Mouse (Mus musculus) R1 (cell line): ENCODE measurements around the gene Ldhd.

Experiments
- DNase-seq: peaks from one replicate; pipeline ENCODE4 v3.0.0-alpha.2; 2018; ENCODE audit warnings: low read depth, low spot score

Gene Ldhd

DNA sequence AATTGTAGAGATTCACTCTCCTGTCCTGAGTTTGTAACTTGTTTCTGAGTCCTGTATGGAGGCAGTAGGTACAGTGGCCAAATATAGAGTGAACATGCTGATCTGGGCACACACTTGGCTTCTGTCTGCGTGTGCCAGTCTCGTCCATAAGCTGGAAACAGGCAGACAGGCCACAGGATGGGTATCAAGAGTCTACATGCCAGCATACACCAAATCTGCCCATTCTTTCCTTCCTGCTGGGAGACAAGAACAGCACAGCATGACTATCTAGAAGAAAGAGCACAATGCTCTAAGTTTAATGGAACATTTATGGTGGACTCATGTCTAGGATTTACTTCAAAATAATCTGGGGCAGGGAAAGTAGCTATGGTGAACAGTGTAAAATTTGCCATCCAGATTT, 35.2 kb downstream of the Ldhd start:
- DNase-seq = no peak

DNA sequence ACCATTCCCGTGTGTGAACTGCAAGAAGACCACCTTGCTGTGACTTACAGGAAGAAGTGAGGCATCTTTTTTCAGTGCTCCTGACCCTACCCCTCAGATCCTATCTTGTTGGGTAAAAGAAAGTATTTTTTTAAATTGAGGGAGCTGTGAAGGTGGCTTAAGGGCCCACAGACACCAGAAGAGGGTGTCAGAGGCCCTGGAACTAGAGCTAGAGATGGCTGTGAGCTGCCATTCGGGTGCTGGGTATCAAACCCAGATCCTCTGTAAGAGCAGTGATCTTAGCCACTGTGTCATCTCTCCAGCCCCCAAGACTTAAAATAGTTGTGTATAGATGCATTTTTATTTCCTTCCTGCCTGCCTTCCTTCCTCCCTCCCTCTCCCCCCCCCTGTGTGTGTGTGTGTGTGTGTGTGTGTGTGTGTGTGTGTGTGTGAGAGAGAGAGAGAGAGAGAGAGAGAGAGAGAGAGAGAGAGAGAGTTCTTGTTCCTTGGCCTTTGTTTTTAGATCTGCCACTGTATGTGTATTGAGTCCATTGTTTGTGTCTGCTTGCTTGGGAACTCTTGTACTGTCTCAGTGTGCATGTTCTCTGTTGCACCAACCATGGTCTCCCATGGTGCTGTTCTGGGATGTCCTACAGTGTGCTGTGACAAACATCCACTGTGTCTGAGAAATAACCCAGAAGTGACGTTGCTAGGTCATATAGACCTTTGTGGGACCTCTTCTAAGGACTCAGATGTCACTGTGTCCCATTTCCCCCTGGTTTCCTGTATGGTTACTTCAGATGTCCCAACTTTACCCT, 35.9 kb downstream of the Ldhd start:
- no peak for DNase-seq

DNA sequence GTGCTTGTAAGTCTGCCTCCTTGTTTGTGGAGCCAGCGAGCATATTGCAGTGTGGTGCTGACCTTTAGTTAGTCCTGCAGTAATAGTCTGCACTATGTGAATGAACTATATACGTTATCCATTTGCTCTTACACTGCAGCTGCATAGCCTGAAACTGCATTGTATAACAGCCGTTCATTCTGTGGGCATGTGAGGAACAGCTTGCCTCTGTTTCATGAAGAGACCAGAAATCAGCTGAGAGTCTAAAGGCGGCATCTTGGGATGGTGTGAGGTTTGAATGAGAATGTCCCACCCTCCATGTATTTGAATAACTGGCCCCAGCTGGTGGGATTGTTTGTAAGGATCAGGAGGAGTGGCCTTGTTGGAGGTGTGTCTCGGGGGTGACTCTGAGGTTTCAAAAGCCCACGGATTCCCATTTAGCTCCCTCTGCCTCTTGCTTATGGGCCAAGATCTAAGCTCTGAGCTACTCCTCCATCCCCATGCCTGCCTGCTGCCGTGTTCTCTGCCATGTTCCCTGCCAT, 37.7 kb downstream of the Ldhd start:
- peak; percentile 82 for DNase-seq

GRCm38 (mm10) chr8:111591176-111591575, 39.0 kb downstream of the Ldhd start:
- no peak for DNase-seq

DNA sequence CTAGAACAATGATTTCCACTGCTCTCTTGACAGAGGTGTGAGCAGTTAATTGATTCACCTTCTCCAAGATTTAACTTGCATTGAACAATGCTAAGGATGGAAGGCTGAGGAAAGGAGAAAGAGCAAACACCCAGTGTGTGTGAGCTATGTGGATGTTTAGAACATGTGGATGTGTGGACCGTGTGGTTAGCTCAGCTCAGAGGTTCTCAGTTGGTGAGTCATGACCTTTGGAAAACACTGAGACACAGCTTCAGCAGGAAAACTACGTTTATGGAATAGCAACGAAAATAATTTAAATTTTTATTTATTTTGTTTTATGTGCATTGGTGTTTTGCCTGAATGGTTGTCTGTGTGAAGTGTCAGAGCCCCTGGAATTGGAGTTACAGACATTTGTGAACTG, 40.0 kb downstream of the Ldhd start:
- DNase-seq = no peak

DNA sequence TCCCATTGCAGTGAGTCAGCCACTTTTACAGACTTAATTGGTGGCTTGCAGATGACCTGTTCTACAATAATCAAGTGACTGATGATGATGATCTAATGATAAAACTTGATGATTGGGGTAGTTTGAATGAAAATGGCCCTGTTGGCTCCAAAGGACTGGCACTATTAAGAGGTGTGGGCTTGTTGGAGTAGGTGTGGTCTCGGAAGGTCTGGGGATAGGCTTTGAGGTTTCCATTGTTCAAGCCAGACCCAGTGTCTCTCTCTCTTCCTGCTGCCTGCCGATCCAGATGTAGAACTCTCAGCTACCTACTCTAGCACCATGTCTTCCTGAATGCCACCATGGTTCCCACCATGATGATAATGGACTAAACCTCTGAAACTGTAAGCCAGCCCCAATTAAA, 41.8 kb downstream of the Ldhd start:
- DNase-seq = peak; percentile 49

GRCm38 (mm10) chr8:111587545-111588094, 42.6 kb downstream of the Ldhd start:
- no peak for DNase-seq

GRCm38 (mm10) chr8:111584946-111585345, 45.2 kb downstream of the Ldhd start:
- DNase-seq = no peak

DNA sequence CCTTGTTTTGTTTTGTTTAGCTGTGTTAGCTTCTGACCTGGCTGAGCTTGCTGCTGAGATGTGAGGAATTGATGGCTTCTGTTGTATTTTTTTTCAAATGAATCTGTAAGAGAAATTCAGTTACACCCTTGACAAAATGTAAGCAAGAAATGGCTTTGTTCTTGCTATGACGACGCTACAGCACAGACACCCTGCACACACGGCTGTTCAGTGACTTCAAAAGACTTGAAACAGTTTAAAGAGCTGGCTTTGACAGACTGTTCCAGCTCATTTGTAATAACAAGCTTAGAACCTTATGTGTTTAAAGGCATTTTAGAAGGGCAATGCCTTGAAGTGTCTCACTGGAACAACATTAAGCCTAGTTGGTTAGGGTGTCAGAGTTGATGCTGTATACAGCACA, 47.8 kb downstream of the Ldhd start:
- no peak for DNase-seq

DNA sequence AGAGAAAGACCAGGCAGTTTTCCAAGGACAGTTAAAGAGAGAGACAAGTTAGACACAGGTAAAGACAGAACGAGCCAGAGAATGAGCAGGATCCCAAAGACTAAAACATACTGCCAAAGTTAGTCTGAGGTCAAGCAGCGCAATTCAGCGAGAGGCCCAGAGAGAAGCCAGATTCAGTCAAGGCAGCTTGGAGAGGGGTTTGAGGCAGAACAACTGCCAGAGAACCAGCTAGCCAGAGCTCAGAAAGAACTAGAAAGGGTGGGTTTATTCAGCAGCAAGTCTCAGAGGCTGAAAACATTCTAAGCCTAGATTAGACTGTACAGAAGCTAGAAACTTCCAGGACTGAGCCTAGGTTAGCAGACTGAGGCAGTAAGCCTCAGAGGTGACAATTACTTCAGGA, 49.9 kb downstream of the Ldhd start:
- DNase-seq = no peak

- DNase-seq = no peak
Measured at GRCm38 (mm10) chr8:111579318-111579717, 50.9 kb downstream of the Ldhd start.

DNA sequence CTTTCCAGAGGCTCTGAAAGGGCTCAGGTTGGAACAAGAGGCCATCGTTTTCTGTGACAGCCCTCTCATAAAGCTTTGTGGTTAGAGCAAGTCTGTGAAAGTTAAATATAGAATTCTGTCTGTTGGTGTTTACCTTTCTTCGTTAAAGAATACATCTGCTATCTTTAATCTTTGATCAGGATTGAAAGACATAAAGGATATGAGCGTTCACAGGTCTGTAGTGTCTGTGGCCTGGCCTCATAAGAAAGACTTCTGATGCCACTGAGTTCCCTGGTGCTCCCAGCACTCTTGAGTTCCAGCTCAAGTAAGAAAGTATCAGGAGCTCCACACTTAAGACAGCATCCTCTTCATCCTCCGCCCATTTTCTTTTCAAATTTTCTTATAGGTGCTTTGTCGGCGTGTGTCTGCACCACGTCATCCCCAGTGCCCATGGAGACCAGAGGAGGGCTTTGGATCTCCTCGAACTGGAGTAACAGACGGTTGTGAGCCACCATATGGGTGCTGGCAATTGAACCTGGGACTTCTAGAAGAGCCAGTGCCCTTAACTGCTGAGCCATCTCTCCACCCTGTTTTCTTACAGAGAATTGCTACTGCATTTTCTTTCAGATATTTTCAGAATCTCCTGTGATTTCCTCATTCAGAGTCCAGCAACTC, 52.2 kb downstream of the Ldhd start:
- DNase-seq = no peak

GRCm38 (mm10) chr8:111576501-111576900, 53.7 kb downstream of the Ldhd start:
- DNase-seq = no peak

GRCm38 (mm10) chr8:111575492-111575891, 54.7 kb downstream of the Ldhd start:
- DNase-seq = no peak

- DNase-seq = no peak
Measured at GRCm38 (mm10) chr8:111574016-111574415, 56.2 kb downstream of the Ldhd start.
